Mouse (Mus musculus) frontal cortex, adult (tissue): ENCODE measurements at regions not wholly inside any gene's neighbourhood (a gene's known extent, or its start where the extent isn't known, plus 50 kb on each side); places are given as distances from the start of the nearest gene placed in this dataset.
"Not testable (repeated sequence)": the region's sequence is repeated elsewhere in the genome, so short reads cannot be mapped to it uniquely, and the experiment has no call there.

ENCODE experiments used
- ATAC-seq: cut with Nextera tagmentation; 2 replicates; pipeline ENCODE4 v1.9.2; 2017; ENCODE audit warnings: mild to moderate bottlenecking, moderate library complexity, mixed read lengths; ENCODE audit not compliant: low TSS enrichment

DNA sequence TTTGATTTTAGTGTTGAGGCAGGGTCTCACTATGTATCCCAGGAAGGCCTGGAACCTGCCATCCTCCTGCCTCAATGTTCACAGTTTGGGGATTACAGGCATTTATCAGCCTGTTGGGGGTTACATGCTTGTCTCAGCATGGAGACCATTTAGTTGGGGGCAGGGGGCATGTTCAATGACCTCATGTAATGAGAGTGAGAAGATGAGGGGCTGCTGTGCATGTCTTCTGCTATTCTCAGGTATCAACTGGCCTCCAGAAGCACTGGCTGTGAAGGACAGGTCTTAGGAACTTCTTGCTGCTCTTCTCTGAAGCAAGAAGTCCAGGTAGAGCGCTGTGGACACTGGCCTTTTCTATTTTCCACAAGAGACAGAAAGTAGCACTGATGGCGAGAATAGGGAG, 350.9 kb downstream of the Plekhb2 start:
- ATAC-seq = no peak

- peak; percentile 22; the same call in 1 of the 2 replicates for ATAC-seq
These were observed 351.5 kb downstream of the Plekhb2 start for GRCm38 (mm10) chr1:35201083-35201879.

DNA sequence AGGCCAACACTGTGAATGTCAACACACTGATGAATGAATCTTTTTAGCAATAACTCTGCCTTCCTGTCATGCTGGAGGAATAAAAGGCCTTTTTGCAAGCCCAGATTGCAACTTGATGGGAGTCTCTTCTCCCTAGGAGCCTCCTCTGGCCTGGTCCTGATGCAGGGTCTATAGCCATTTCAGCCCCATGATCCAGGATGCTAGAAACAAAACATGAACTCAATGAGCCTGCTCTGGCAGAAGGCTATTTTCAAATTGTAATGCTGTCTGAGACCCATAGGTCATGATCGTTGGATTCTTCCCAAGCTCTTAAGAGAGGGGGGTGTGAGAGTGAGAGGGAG, 352.1 kb downstream of the Plekhb2 start:
- ATAC-seq = peak; percentile 14; the same call in 1 of the 2 replicates

GRCm38 (mm10) chr1:35202551-35202950, 352.8 kb downstream of the Plekhb2 start:
- ATAC-seq = peak; percentile 96

DNA sequence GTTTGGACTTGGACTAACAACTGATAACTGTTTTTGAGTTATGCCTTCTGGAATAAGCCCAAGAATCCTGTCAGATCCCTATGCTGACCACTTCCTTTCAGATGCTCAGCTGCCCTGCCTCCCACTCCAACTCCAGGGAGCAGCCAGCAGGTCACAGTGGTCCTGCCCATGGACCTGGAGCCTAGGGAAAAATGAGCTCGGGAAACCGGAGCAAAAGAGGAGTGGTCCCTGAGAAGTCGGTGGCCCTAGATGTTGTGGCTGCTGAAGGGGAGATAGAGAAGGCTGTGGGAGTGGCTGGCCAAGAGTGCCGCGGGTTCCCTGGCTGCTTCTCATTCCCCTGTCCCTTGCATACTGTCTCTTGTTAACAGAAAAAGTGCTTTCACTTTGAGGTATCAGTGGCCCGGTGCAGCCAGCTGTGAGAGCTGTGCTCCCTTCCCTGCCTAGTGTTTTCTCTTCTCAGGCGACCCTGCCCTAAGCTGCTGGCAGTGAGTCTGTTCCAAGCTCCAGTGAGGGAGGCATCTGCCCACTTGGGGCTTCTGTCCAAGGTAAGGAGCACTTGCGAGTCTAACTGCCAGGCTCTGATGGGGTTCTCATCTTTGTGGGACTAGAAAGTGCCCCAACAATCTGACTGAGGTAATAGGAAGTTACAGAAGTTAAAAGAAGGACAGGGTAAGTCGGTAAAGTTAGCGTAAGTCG, 357.2 kb downstream of the Plekhb2 start:
- no peak for ATAC-seq

DNA sequence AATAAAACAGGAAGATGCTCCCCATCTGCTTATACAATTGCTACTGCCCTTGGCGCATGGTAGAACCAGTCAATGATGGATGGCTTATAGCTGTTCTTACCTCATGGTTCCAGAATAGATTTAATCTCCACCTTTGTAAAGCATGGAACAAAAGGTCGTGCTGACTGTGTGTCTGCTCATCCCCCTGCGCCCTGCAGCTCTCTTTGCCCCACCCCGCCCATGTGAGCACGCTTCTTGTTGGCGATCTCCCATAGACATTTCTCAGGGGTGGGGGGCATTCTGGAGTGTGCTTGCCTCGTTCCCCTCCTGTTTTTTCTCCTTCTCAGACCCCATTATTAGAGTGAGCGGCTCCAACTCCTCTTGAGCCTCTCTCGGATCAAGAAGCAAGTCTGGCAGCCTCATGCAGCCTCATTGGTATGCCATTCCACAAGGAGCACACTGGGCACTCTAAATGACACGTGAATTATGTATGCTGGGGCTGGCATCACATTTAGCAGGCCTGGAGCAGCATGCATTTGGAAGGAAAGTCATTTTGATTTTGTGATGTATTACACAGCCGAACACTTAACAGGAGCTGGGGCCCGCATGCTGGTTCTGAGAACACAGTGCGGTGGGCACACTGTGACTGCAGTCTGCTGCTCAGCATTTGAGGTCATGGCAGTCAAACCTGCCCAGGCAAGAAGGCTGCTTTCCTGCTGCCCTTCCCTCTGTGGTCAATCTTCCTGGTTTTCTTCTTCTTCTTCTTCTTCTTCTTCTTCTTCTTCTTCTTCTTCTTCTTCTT, 362.5 kb downstream of the Plekhb2 start:
- 0 out of 2 replicates have a peak, but pooled peaks have one; percentile 31 for ATAC-seq

- ATAC-seq = no peak
These were observed 364.1 kb downstream of the Plekhb2 start for GRCm38 (mm10) chr1:35213875-35214274.

GRCm38 (mm10) chr1:35216411-35216810, 366.6 kb downstream of the Plekhb2 start:
- no peak for ATAC-seq

GRCm38 (mm10) chr1:35220215-35220614, 370.4 kb downstream of the Plekhb2 start:
- ATAC-seq = not testable (repeated sequence)

- no peak for ATAC-seq
These were observed 371.0 kb downstream of the Plekhb2 start for GRCm38 (mm10) chr1:35220751-35221150.

- no peak for ATAC-seq
These were observed 382.8 kb downstream of the Plekhb2 start for GRCm38 (mm10) chr1:35232592-35232991.

DNA sequence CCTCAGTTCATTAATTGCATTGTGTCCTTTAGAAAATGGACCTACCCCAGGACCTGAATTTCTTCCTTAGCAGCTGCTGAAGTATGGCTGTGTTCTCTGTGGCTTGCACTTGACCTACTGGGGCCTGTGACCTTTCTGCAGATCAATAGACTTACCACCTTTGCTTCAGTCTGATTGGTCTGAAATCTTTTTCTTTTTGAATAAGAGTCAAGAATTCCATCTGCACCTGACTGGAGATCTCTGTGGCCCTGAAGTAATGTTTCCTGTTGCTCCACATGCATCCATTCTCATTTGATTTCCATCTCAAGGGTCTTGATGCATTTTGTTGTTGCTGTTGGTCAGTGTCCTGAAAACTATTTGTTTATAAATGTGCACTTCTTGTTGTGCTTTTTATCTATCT, 388.4 kb downstream of the Plekhb2 start:
- ATAC-seq = no peak

DNA sequence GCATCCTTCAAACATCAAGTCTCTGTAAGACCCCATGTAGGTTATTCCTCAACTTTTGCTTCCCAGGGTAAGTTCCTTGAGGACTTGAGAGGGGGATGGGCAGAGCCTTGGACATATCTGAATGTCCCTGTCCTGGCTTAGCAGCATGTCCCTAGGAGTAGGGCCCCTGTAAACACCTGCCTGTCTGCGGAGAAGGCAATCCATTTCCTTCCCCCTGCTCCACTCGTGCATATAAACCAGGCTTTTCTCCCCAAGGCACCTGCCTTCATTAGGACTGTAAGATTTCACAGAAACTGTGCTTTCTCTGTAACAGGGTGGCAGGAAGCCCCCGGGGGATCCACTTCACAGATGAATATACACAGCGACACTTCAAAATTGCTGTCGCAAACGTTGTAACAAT, 393.1 kb downstream of the Plekhb2 start:
- no peak for ATAC-seq

GRCm38 (mm10) chr1:35243339-35243738, 393.6 kb downstream of the Plekhb2 start:
- ATAC-seq = no peak

DNA sequence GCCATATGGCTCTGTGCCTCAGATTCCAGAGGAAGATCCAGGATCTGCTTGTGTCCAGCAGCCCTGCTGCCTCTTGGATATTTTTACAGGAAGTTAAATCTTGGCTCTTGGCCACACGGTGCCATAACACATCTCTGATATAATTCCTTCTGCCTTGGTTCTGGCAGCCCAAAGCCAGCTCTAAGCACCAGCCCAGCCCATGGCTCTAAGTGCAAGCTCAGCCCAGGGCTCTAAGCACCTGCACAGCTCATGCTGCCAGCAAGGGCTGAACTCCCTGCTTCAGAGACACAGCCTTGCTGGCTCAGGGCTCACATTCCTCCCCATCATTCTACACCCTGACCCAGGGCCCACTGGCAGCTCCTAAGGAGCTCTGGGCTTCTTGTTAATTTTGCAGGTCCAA, 415.3 kb downstream of the Plekhb2 start:
- ATAC-seq = no peak

GRCm38 (mm10) chr1:35266626-35267025, 416.9 kb downstream of the Plekhb2 start:
- peak; percentile 81 for ATAC-seq

- ATAC-seq = no peak
These were observed 418.1 kb downstream of the Plekhb2 start for GRCm38 (mm10) chr1:35267883-35268282.

DNA sequence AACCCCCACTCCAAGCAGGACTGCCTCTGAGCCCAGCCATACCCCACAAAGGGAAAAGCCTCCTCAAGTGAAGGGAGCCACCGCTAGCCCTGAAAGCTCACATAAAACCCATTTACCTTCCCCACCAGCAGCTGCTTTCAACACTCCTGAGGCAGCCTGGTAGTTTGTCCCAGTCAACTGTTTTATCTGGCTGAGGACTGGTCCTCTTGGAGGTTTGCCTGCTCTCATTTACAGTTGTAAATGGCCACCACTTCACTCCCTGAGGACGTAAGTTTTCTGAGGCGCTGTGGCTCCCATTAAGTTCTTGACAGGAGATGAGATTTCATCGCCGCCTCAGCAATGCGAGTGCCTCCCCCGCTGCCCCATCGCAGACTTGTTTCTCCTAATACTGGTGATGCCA, 425.2 kb downstream of the Plekhb2 start:
- ATAC-seq = no peak
